Mouse (Mus musculus): ENCODE measurements around the gene Kcnn1. TPM values are rescaled to one million over a fixed set of nuclear protein-coding genes. Genes with fewer than 3 reads are reported as not detected.

Gene Kcnn1
- total and polyA plus RNA-seq, 3 experiments, result 12.6 to 21.5 (median 14.7) TPM

DNA sequence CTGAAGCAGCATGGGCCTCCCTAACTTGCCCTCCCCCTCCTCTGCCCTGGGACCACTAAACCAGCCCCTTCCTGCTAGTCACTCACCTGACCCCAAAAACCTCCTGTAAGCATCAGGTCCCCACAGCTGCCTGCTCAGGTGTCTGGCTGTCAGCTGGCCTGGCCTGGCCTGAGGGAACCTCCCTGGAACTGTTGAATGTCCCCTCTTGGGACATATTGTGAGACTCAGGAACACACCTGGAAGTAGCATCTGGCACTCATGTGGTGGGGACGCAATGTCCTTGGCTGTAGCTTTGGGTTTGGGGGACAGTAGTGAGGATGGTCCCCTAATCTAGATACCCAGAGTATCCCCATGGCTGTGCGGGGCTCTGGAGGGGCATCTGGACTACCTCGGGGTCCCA, 29.0 kb downstream of the Kcnn1 start:
- H3K27ac ChIP-seq, result peak overlapping the region; percentile 77
- WGBS, result 83% methylated on average over 3 of the region's 3 CpGs
- no peaks in the 10 kb centered on the region for H3K27me3 ChIP-seq (ENCODE audit: control insufficient read depth, insufficient read depth, low read length)
- DNase-seq, result no peak
- no peaks in the 10 kb centered on the region for H3K79me2 ChIP-seq (replicated peaks; ENCODE audit: control insufficient read depth, insufficient read depth, low read length)
- H3K4me3 ChIP-seq, result no peak overlapping the region
- peaks cover 5% of the 10 kb centered on the region for H3K4me1 ChIP-seq (ENCODE audit: control insufficient read depth, insufficient read depth, low read length)
- TF ChIP-seq EP300 (IDR thresholded peaks at IDR 0.05; ENCODE audit: insufficient read depth, low read depth, low read length) (peak; percentile 79; the same call in 1 of the 2 replicates), CTCF (IDR thresholded peaks at IDR 0.05) (no peak), POLR2A (IDR thresholded peaks at IDR 0.05; ENCODE audit: insufficient read depth, low read depth, low read length) (0 out of 2 replicates have a peak, but pooled peaks have one; percentile 33)
- H3K9ac ChIP-seq (ENCODE audit: low read depth, low read length), result peak overlapping the region; percentile 24; the same call in 1 of the 2 replicates
- intact Hi-C loops (cut with DNase I), result no loop called here
- H3K36me3 ChIP-seq (ENCODE audit: control insufficient read depth, insufficient read depth, low read length), result no peaks in the 10 kb centered on the region

- no peaks in the 10 kb centered on the region for H3K27me3 ChIP-seq (ENCODE audit: control insufficient read depth, insufficient read depth, low read length)
- peak overlapping the region; percentile 77 for H3K27ac ChIP-seq
- H3K4me1 ChIP-seq (ENCODE audit: control insufficient read depth, insufficient read depth, low read length), result peaks cover 5% of the 10 kb centered on the region
- peak; percentile 81 to 87 for DNase-seq
- 20% methylated on average over 15 of the region's 15 CpGs for WGBS
- intact Hi-C loops (cut with DNase I), result no loop called here
- TF ChIP-seq EP300 (IDR thresholded peaks at IDR 0.05; ENCODE audit: insufficient read depth, low read depth, low read length) (peak; percentile 98), POLR2A (IDR thresholded peaks at IDR 0.05; ENCODE audit: insufficient read depth, low read depth, low read length) (peak; percentile 58; the same call in 1 of the 2 replicates), CTCF (IDR thresholded peaks at IDR 0.05) (no peak)
- no peaks in the 10 kb centered on the region for H3K36me3 ChIP-seq (ENCODE audit: control insufficient read depth, insufficient read depth, low read length)
- H3K9ac ChIP-seq (ENCODE audit: low read depth, low read length), result peak overlapping the region; percentile 24; the same call in 1 of the 2 replicates
- no peak overlapping the region for H3K4me3 ChIP-seq
- H3K79me2 ChIP-seq (replicated peaks; ENCODE audit: control insufficient read depth, insufficient read depth, low read length), result no peaks in the 10 kb centered on the region
These were observed 29.5 kb downstream of the Kcnn1 start for GRCm38 (mm10) chr8:70833520-70833919.

- Histone ChIP-seq H3K27me3 (ENCODE audit: control insufficient read depth, insufficient read depth, low read length) (no peaks in the 10 kb centered on the region), H3K4me3 (no peak overlapping the region), H3K27ac (peak overlapping the region; percentile 77), H3K36me3 (ENCODE audit: control insufficient read depth, insufficient read depth, low read length) (no peaks in the 10 kb centered on the region), H3K4me1 (ENCODE audit: control insufficient read depth, insufficient read depth, low read length) (peaks cover 5% of the 10 kb centered on the region), H3K79me2 (replicated peaks; ENCODE audit: control insufficient read depth, insufficient read depth, low read length) (no peaks in the 10 kb centered on the region), H3K9ac (ENCODE audit: low read depth, low read length) (no peak overlapping the region)
- intact Hi-C loops (cut with DNase I), result no loop called here
- 27% methylated on average over 9 of the region's 9 CpGs for WGBS
- DNase-seq, result peak; percentile 58 to 65
- no peak for TF ChIP-seq POLR2A (IDR thresholded peaks at IDR 0.05; ENCODE audit: insufficient read depth, low read depth, low read length)
- no peak for TF ChIP-seq CTCF (IDR thresholded peaks at IDR 0.05)
- TF ChIP-seq EP300 (IDR thresholded peaks at IDR 0.05; ENCODE audit: insufficient read depth, low read depth, low read length), result no peak
These were observed 30.0 kb downstream of the Kcnn1 start for GRCm38 (mm10) chr8:70833018-70833482.

GRCm38 (mm10) chr8:70832371-70832770, 30.7 kb downstream of the Kcnn1 start:
- Histone ChIP-seq H3K9ac (ENCODE audit: low read depth, low read length) (no peak overlapping the region), H3K27ac (peak overlapping the region; percentile 77), H3K4me3 (no peak overlapping the region), H3K4me1 (ENCODE audit: control insufficient read depth, insufficient read depth, low read length) (peaks cover 5% of the 10 kb centered on the region), H3K27me3 (ENCODE audit: control insufficient read depth, insufficient read depth, low read length) (no peaks in the 10 kb centered on the region), H3K79me2 (replicated peaks; ENCODE audit: control insufficient read depth, insufficient read depth, low read length) (no peaks in the 10 kb centered on the region), H3K36me3 (ENCODE audit: control insufficient read depth, insufficient read depth, low read length) (no peaks in the 10 kb centered on the region)
- intact Hi-C loops (cut with DNase I), result no loop called here
- TF ChIP-seq CTCF (IDR thresholded peaks at IDR 0.05) (no peak), EP300 (IDR thresholded peaks at IDR 0.05; ENCODE audit: insufficient read depth, low read depth, low read length) (0 out of 2 replicates have a peak, but pooled peaks have one; percentile 18), POLR2A (IDR thresholded peaks at IDR 0.05; ENCODE audit: insufficient read depth, low read depth, low read length) (no peak)
- 63% methylated on average over 11 of the region's 11 CpGs for WGBS
- DNase-seq, result no peak

GRCm38 (mm10) chr8:70831517-70831916, 31.5 kb downstream of the Kcnn1 start:
- 79% methylated on average over 8 of the region's 8 CpGs for WGBS
- H3K27me3 ChIP-seq (ENCODE audit: control insufficient read depth, insufficient read depth, low read length), result no peaks in the 10 kb centered on the region
- no peak overlapping the region; the same call in 1 of the 2 replicates for H3K9ac ChIP-seq (ENCODE audit: low read depth, low read length)
- H3K4me3 ChIP-seq, result no peak overlapping the region
- intact Hi-C loops (cut with DNase I), result no loop called here
- peaks cover 5% of the 10 kb centered on the region for H3K4me1 ChIP-seq (ENCODE audit: control insufficient read depth, insufficient read depth, low read length)
- no peak for TF ChIP-seq POLR2A (IDR thresholded peaks at IDR 0.05; ENCODE audit: insufficient read depth, low read depth, low read length)
- no peak for TF ChIP-seq CTCF (IDR thresholded peaks at IDR 0.05)
- no peak for TF ChIP-seq EP300 (IDR thresholded peaks at IDR 0.05; ENCODE audit: insufficient read depth, low read depth, low read length)
- no peaks in the 10 kb centered on the region for H3K36me3 ChIP-seq (ENCODE audit: control insufficient read depth, insufficient read depth, low read length)
- no peaks in the 10 kb centered on the region for H3K79me2 ChIP-seq (replicated peaks; ENCODE audit: control insufficient read depth, insufficient read depth, low read length)
- H3K27ac ChIP-seq, result no peak overlapping the region
- no peak for DNase-seq

GRCm38 (mm10) chr8:70827796-70828195, 35.3 kb downstream of the Kcnn1 start:
- no peak for DNase-seq
- Histone ChIP-seq H3K27me3 (ENCODE audit: control insufficient read depth, insufficient read depth, low read length) (no peaks in the 10 kb centered on the region), H3K36me3 (ENCODE audit: control insufficient read depth, insufficient read depth, low read length) (no peaks in the 10 kb centered on the region), H3K4me1 (ENCODE audit: control insufficient read depth, insufficient read depth, low read length) (peaks cover 2% of the 10 kb centered on the region), H3K9ac (ENCODE audit: low read depth, low read length) (no peak overlapping the region), H3K27ac (no peak overlapping the region), H3K79me2 (replicated peaks; ENCODE audit: control insufficient read depth, insufficient read depth, low read length) (no peaks in the 10 kb centered on the region), H3K4me3 (no peak overlapping the region)
- intact Hi-C loops (cut with DNase I), result no loop called here
- TF ChIP-seq EP300 (IDR thresholded peaks at IDR 0.05; ENCODE audit: insufficient read depth, low read depth, low read length) (no peak), CTCF (IDR thresholded peaks at IDR 0.05) (no peak), POLR2A (IDR thresholded peaks at IDR 0.05; ENCODE audit: insufficient read depth, low read depth, low read length) (no peak)
- WGBS, result 100% methylated on average over 1 of the region's 1 CpGs
